Mouse (Mus musculus) fat pad, adult 2 months (tissue): ENCODE results near the gene Klf12.
"Not testable (repeated sequence)": the region's sequence is repeated elsewhere in the genome, so short reads cannot be mapped to it uniquely, and the experiment has no call there.

Source experiments
- DNase-seq: peaks from one replicate; pipeline ENCODE4 v3.0.0-alpha.2; 2011; ENCODE audit warnings: low read depth, low spot score; ENCODE audit errors: extremely low read depth

Gene Klf12

DNA sequence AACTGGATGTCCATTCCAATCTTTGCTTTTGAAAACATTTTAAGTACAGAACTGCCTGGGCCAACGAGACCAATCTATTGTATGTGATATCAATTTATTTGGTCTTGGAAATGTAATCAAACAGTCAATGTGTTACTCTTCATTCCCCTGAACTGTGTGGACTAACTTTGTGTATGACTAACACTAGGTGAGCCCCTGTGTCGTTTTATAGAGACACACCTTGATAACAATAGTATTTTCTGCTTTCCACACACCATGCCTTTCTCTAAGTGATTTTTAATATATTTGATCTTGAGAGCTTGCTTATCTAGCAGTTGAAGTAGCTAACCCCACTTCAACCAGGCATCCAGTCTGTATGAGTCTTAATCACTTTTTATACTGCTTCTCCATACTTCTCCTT is 398.0 kb downstream of the Klf12 start:
- no peak for DNase-seq

- no peak for DNase-seq
Measured at GRCm38 (mm10) chr14:99885562-99885961, 398.9 kb downstream of the Klf12 start.

GRCm38 (mm10) chr14:99885128-99885527 is 399.4 kb downstream of the Klf12 start:
- no peak for DNase-seq

- no peak for DNase-seq
Measured at GRCm38 (mm10) chr14:99876791-99877578, 407.5 kb downstream of the Klf12 start.

DNA sequence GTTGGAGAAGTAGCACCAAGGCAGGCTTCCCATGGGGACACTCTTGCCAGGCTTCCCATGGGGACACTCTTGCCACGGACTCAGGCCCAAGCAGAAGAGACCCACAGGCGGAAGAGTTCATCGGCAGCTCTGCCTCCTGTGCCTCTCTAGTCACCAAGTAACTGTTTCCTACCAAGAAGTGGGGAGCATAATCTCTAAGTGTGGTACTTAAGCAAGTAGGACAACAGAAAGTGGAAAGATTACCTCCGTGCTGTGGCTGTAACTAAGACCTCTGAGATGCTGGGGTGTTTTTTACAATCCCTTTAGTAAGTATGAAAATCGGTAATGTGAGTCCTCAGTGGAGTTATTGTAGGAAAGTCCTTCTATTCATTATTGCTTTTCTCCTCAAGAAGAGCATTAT is 410.8 kb downstream of the Klf12 start:
- no peak for DNase-seq

DNA sequence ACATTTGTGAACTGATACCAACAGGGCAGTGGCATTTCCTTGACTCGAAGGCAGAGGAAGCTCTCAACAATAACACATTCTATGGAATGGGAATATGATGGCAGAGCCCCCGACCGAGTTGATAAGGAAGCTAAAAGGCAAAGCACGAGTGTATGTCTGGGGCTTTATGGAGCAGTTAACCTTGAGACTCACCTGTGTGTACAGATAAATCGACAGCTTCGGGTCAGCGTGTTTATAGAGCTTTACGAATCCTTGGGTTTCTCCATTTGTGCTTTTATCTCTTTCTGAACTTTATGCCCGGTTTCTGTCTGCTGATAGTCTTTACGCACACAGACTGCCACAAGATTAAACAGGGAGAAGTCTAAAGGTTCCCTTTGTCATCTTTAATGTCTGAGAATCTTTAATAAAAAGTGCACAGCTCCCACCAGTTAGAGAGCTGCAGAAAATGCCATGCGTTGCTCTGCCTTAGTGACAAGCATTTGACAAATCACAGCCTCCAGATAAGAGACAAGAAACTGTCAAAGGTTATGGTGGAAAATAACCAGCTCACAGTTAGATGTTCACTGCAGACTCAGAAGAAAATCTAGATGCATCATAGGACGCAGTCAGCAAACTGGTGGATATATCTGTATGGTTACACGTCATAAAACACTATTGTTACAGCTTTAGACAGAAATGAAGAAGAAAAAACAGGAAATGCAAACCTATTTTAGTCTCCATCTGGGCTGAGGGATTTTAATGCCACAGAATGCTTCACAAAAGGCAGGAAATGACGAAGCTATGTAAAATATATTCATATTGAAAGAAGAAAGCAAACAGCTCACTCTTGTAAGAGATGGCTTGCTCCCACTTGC is 428.1 kb downstream of the Klf12 start:
- DNase-seq: no peak

DNA sequence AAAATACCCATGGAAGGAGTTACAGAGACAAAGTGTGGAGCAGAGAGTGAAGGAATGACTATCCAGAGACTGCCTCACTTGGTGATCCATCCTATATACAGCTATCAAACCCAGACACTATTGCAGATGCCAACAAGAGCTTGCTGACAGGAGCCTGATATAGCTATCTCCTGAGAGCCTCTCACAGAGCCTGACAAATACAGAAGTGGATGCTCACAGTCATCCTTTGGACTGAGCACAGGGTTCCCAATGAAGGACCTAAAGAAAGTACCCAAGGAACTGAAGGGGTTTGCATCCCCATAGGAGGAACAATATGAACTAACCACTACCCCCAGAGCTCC is 430.0 kb downstream of the Klf12 start:
- DNase-seq: not testable (repeated sequence)

GRCm38 (mm10) chr14:99853769-99854466 is 430.6 kb downstream of the Klf12 start:
- DNase-seq: not testable (repeated sequence)

GRCm38 (mm10) chr14:99850350-99850749 is 434.1 kb downstream of the Klf12 start:
- no peak for DNase-seq

GRCm38 (mm10) chr14:99847502-99847901 is 437.0 kb downstream of the Klf12 start:
- DNase-seq: no peak

GRCm38 (mm10) chr14:99826713-99827112 is 457.8 kb downstream of the Klf12 start:
- DNase-seq: peak; percentile 1
